Mouse (Mus musculus) ES-Bruce4 (cell line): ENCODE measurements at regions not wholly inside any gene's neighbourhood (a gene's known extent, or its start where the extent isn't known, plus 50 kb on each side); places are given as distances from the start of the nearest gene placed in this dataset.

ENCODE experiments used
- CTCF ChIP-seq: IDR thresholded peaks from one replicate; pipeline ENCODE4 v1.8.1; 2011; ENCODE audit warnings: low read depth, low read length
- EP300 ChIP-seq: IDR thresholded peaks from 2 replicates; pipeline ENCODE4 v1.6.1; 2011; ENCODE audit warnings: low read depth, low read length; ENCODE audit not compliant: insufficient read depth

- TF ChIP-seq CTCF (no peak), EP300 (no peak)
Observed at GRCm38 (mm10) chr6:93094730-93095360, 151.6 kb upstream of the Adamts9 start.
